Mouse (Mus musculus) small intestine, adult 2 months (tissue): ENCODE results near the gene Acp4. TPM values are rescaled to one million over a fixed set of nuclear protein-coding genes. Genes with fewer than 3 reads are reported as not detected.

Source experiments
- H3K27ac ChIP-seq: fragments of 200-500 bp; 2 replicates; pipeline ENCODE4 v1.5.1; 2012; ENCODE audit warnings: low read depth, low read length, control low read depth, inconsistent platforms; ENCODE audit not compliant: insufficient read depth
- H3K27me3 ChIP-seq: fragments of 200-500 bp; 2 replicates; pipeline ENCODE4 v1.6.1; 2012; ENCODE audit warnings: mild to moderate bottlenecking, moderate library complexity, low read length, inconsistent platforms; ENCODE audit not compliant: control insufficient read depth, insufficient read depth
- H3K36me3 ChIP-seq: fragments of 200-500 bp; 2 replicates; pipeline ENCODE4 v1.6.1; 2012; ENCODE audit warnings: mild to moderate bottlenecking, low read length, control low read depth, inconsistent platforms; ENCODE audit not compliant: control insufficient read depth, insufficient read depth
- H3K4me1 ChIP-seq: fragments of 200-500 bp; 2 replicates; pipeline ENCODE4 v1.6.1; 2012; ENCODE audit warnings: low read length, inconsistent platforms, mixed read lengths; ENCODE audit not compliant: control insufficient read depth, insufficient read depth, insufficient read length
- H3K4me3 ChIP-seq: fragments of 200-500 bp; 2 replicates; pipeline ENCODE4 v1.5.1; 2012; ENCODE audit warnings: low read depth, mild to moderate bottlenecking, control low read depth, inconsistent platforms, low read length, moderate library complexity
- CTCF ChIP-seq: fragments of 200-500 bp; IDR thresholded peaks from 2 replicates; pipeline ENCODE4 v1.5.1; 2012; ENCODE audit warnings: low read depth, mild to moderate bottlenecking, control low read depth, inconsistent platforms, low read length, moderate library complexity, mixed read lengths; ENCODE audit not compliant: insufficient replicate concordance, insufficient read length; ENCODE audit errors: extremely low read depth
- POLR2A ChIP-seq: fragments of 200-500 bp; IDR thresholded peaks from 2 replicates; pipeline ENCODE4 v1.6.1; 2012; ENCODE audit warnings: low read depth, mild to moderate bottlenecking, control low read depth, inconsistent platforms, low read length, moderate library complexity
- WGBS: fragments of 180-500 bp; shearing (Covaris S2); methylation state at CpG from one replicate; pipeline ENCODE4 v1.1.7; 2018; 5-methylcytosine and 5-hydroxymethylcytosine counted together
- polyA plus RNA-seq: library from polyadenylated mRNA; depleted of rRNA; stranded (reverse); fragments of >200 nt; gene quantifications from 2 replicates; pipeline ENCODE4 v1.2.3, GENCODE M21; 2012

Gene Acp4
- polyA plus RNA-seq, 1 experiment: not detected

- H3K36me3 ChIP-seq: no peaks in the 10 kb centered on the region
- H3K27ac ChIP-seq: no peak overlapping the region
- TF ChIP-seq CTCF: no peak
- no peak for TF ChIP-seq POLR2A
- H3K27me3 ChIP-seq: 0 out of 2 replicates have a peak, but pooled peaks cover 2% of the 10 kb centered on the region
- no peak overlapping the region for H3K4me3 ChIP-seq
- H3K4me1 ChIP-seq: no peaks in the 10 kb centered on the region
- 52% methylated on average over 4 of the region's 4 CpGs for WGBS
Measured at GRCm38 (mm10) chr7:44291418-44291817, 34.2 kb upstream of the Acp4 start.

GRCm38 (mm10) chr7:44290986-44291385 is 33.8 kb upstream of the Acp4 start:
- Histone ChIP-seq H3K27ac (no peak overlapping the region), H3K36me3 (no peaks in the 10 kb centered on the region), H3K4me1 (no peaks in the 10 kb centered on the region), H3K4me3 (no peak overlapping the region), H3K27me3 (0 out of 2 replicates have a peak, but pooled peaks cover 2% of the 10 kb centered on the region)
- 74% methylated on average over 4 of the region's 4 CpGs for WGBS
- TF ChIP-seq POLR2A (no peak), CTCF (no peak)

GRCm38 (mm10) chr7:44287760-44288159 is 30.6 kb upstream of the Acp4 start:
- no peak overlapping the region for H3K4me3 ChIP-seq
- TF ChIP-seq POLR2A (no peak), CTCF (no peak)
- 36% methylated on average over 7 of the region's 7 CpGs for WGBS
- H3K36me3 ChIP-seq: no peaks in the 10 kb centered on the region
- no peaks in the 10 kb centered on the region for H3K4me1 ChIP-seq
- H3K27ac ChIP-seq: no peak overlapping the region
- H3K27me3 ChIP-seq: 0 out of 2 replicates have a peak, but pooled peaks cover 2% of the 10 kb centered on the region

DNA sequence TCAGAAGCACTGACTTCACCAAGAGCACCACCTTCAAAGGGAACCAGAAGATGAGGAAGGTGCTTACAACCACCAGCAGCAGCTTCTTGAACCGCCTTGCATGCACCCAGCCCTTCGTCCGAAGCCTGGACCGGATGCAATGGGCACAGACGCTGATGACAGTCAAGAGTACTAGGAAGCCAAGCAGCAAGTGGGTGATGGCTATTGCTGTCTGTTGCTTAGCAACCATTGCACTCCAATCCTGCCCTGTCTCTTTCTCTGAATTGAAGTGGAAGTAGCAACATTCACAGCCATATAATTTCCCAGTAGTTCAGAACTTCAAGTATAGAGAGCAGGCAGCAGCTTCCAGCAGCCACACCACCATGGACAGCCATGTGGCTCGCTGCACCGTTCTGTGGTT is 24.4 kb upstream of the Acp4 start:
- Histone ChIP-seq H3K4me1 (no peaks in the 10 kb centered on the region), H3K36me3 (no peaks in the 10 kb centered on the region), H3K4me3 (no peak overlapping the region), H3K27ac (no peak overlapping the region), H3K27me3 (no peaks in the 10 kb centered on the region)
- 74% methylated on average over 7 of the region's 7 CpGs for WGBS
- TF ChIP-seq CTCF (no peak), POLR2A (no peak)

DNA sequence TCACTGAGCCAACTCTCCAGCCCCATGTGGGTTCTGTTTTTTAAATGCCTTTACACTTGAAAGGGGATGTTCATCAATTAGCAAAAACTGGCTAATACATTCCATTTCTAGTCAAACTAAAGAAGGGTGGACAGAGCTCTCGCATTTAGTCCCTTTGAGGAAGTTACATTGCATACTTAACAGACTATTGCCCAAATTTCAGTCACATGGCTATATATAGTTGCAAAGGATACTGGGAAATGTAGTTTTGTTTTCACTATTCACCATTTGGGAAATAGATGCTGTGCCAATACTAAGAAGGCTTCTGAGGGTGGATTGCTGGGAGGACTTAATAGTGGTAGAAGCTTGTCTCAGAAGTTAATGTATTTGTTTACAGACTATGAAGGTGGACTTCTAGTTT is 23.8 kb upstream of the Acp4 start:
- 37% methylated on average over 1 of the region's 1 CpGs for WGBS
- Histone ChIP-seq H3K27me3 (no peaks in the 10 kb centered on the region), H3K4me3 (no peak overlapping the region), H3K4me1 (no peaks in the 10 kb centered on the region), H3K27ac (no peak overlapping the region), H3K36me3 (no peaks in the 10 kb centered on the region)
- TF ChIP-seq POLR2A: no peak
- TF ChIP-seq CTCF: no peak

GRCm38 (mm10) chr7:44277250-44277622 is 20.1 kb upstream of the Acp4 start:
- 41% methylated on average over 2 of the region's 2 CpGs for WGBS
- no peaks in the 10 kb centered on the region for H3K4me1 ChIP-seq
- H3K36me3 ChIP-seq: no peaks in the 10 kb centered on the region
- TF ChIP-seq CTCF (peak; percentile 25; the same call in 1 of the 2 replicates), POLR2A (no peak)
- no peaks in the 10 kb centered on the region for H3K27me3 ChIP-seq
- no peak overlapping the region for H3K27ac ChIP-seq
- H3K4me3 ChIP-seq: no peak overlapping the region

DNA sequence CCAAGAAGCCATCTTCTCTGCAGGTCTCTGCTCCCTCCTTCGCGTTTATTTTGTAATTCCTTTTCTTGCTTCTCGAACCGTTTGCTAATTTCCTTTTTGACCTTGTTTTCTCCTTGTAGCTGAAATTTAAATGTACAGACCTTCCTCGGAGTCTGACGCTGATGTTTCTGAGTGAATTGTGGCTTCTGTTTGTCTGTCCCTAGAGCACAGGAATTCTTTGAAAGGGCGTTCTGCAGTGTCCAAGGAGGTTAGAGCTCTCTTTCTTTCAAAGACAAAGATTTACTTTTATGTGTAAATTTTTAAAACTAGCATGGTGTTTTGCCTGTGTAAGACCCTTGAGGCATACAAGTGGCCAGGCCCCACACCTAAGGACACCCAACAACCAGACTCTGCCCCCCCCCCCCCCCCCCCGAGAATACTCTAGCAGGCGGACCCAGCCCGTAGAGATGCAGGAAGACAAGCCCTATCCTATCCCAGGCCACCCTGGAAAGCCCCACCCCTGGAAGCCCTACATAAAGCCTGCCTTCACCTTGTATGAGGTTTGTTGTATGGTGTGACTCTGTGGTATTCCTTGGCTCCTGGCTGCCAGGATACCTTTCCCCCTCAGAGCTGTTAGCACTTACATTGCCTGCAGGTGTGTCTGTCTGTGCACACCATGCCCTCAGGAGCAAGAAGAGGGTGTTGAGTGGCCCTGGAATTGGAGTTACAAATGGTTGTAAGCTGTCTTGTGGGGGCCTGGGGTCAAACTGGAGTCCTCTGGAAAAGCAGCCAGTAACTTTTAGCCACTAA is 19.5 kb upstream of the Acp4 start:
- no peak for TF ChIP-seq POLR2A
- no peak for TF ChIP-seq CTCF
- no peak overlapping the region for H3K27ac ChIP-seq
- no peak overlapping the region for H3K4me3 ChIP-seq
- no peaks in the 10 kb centered on the region for H3K27me3 ChIP-seq
- H3K4me1 ChIP-seq: no peaks in the 10 kb centered on the region
- WGBS: 63% methylated on average over 10 of the region's 10 CpGs
- H3K36me3 ChIP-seq: no peaks in the 10 kb centered on the region
